Mouse (Mus musculus): Measurements from ENCODE around the gene Cope. TPM values are rescaled to one million over a fixed set of nuclear protein-coding genes. Genes with fewer than 3 reads are reported as not detected.

Cope gene
- polyA plus RNA-seq, 1 experiment from 2014 or later: 308 TPM

- peaks cover 89% of the 10 kb centered on the region for H3K36me3 ChIP-seq
- no peaks in the 10 kb centered on the region for H3K9me3 ChIP-seq (replicated peaks)
- H3K27ac ChIP-seq (replicated peaks): no peak overlapping the region
- H3K27me3 ChIP-seq (ENCODE audit: low read depth, poor library complexity, severe bottlenecking): no peaks in the 10 kb centered on the region
- 93% methylated on average over 7 of the region's 7 CpGs for WGBS
- no peaks in the 10 kb centered on the region for H3K4me1 ChIP-seq
- H3K4me3 ChIP-seq: no peak overlapping the region
- no peak for DNase-seq (ENCODE audit: low spot score)
Measured at GRCm38 (mm10) chr8:70340659-70341058, 38.3 kb downstream of the Cope start.

- WGBS: 96% methylated on average over 14 of the region's 14 CpGs
- H3K27ac ChIP-seq (replicated peaks): no peak overlapping the region
Measured at GRCm38 (mm10) chr8:70342007-70342406, 39.7 kb downstream of the Cope start.

GRCm38 (mm10) chr8:70343076-70343475 lies 40.8 kb downstream of the Cope start:
- no peak for DNase-seq (ENCODE audit: low spot score)
- 93% methylated on average over 7 of the region's 7 CpGs for WGBS
- H3K36me3 ChIP-seq: peaks cover 89% of the 10 kb centered on the region
- no peak overlapping the region for H3K4me3 ChIP-seq
- no peaks in the 10 kb centered on the region for H3K9me3 ChIP-seq (replicated peaks)
- peaks cover 3% of the 10 kb centered on the region for H3K4me1 ChIP-seq
- no peaks in the 10 kb centered on the region for H3K27me3 ChIP-seq (ENCODE audit: low read depth, poor library complexity, severe bottlenecking)
- no peak overlapping the region for H3K27ac ChIP-seq (replicated peaks)

More at GRCm38 (mm10) chr8:70342007-70342406, 39.7 kb downstream of the Cope start:
- Histone ChIP-seq H3K27me3 (ENCODE audit: low read depth, poor library complexity, severe bottlenecking) (no peaks in the 10 kb centered on the region), H3K4me3 (no peak overlapping the region), H3K36me3 (peaks cover 89% of the 10 kb centered on the region), H3K9me3 (replicated peaks) (no peaks in the 10 kb centered on the region), H3K4me1 (no peaks in the 10 kb centered on the region)
- no peak for DNase-seq (ENCODE audit: low spot score)

- H3K27ac ChIP-seq (replicated peaks): no peak overlapping the region
- H3K36me3 ChIP-seq: peaks cover 89% of the 10 kb centered on the region
- no peaks in the 10 kb centered on the region for H3K9me3 ChIP-seq (replicated peaks)
- no peaks in the 10 kb centered on the region for H3K27me3 ChIP-seq (ENCODE audit: low read depth, poor library complexity, severe bottlenecking)
- WGBS: 69% methylated on average over 6 of the region's 6 CpGs
- no peak overlapping the region for H3K4me3 ChIP-seq
- peaks cover 10% of the 10 kb centered on the region for H3K4me1 ChIP-seq
- DNase-seq (ENCODE audit: low spot score): no peak
Measured at GRCm38 (mm10) chr8:70343696-70344095, 41.4 kb downstream of the Cope start.

- H3K4me3 ChIP-seq: no peak overlapping the region
- no peak for DNase-seq (ENCODE audit: low spot score)
- H3K9me3 ChIP-seq (replicated peaks): no peaks in the 10 kb centered on the region
- WGBS: 85% methylated on average over 2 of the region's 2 CpGs
- no peak overlapping the region for H3K27ac ChIP-seq (replicated peaks)
- peaks cover 89% of the 10 kb centered on the region for H3K36me3 ChIP-seq
- H3K4me1 ChIP-seq: peaks cover 15% of the 10 kb centered on the region
- no peaks in the 10 kb centered on the region for H3K27me3 ChIP-seq (ENCODE audit: low read depth, poor library complexity, severe bottlenecking)
Measured at GRCm38 (mm10) chr8:70344279-70344678, 42.0 kb downstream of the Cope start.

GRCm38 (mm10) chr8:70347443-70347842 lies 45.1 kb downstream of the Cope start:
- Histone ChIP-seq H3K4me1 (peaks cover 46% of the 10 kb centered on the region), H3K36me3 (peaks cover 77% of the 10 kb centered on the region)

GRCm38 (mm10) chr8:70347860-70348420 lies 45.6 kb downstream of the Cope start:
- Histone ChIP-seq H3K27ac (replicated peaks) (no peak overlapping the region), H3K4me1 (peaks cover 46% of the 10 kb centered on the region), H3K36me3 (peaks cover 72% of the 10 kb centered on the region), H3K4me3 (no peak overlapping the region), H3K9me3 (replicated peaks) (no peaks in the 10 kb centered on the region), H3K27me3 (ENCODE audit: low read depth, poor library complexity, severe bottlenecking) (no peaks in the 10 kb centered on the region)
- WGBS: 71% methylated on average over 1 of the region's 1 CpGs
- no peak for DNase-seq (ENCODE audit: low spot score)

More at GRCm38 (mm10) chr8:70347443-70347842, 45.1 kb downstream of the Cope start:
- DNase-seq (ENCODE audit: low spot score): no peak
- Histone ChIP-seq H3K27me3 (ENCODE audit: low read depth, poor library complexity, severe bottlenecking) (no peaks in the 10 kb centered on the region), H3K9me3 (replicated peaks) (no peaks in the 10 kb centered on the region), H3K4me3 (no peak overlapping the region), H3K27ac (replicated peaks) (no peak overlapping the region)
- 94% methylated on average over 4 of the region's 4 CpGs for WGBS

- Histone ChIP-seq H3K27me3 (ENCODE audit: low read depth, poor library complexity, severe bottlenecking) (no peaks in the 10 kb centered on the region), H3K4me3 (peak overlapping the region; percentile 96), H3K27ac (replicated peaks) (peak overlapping the region; percentile 92), H3K9me3 (replicated peaks) (no peaks in the 10 kb centered on the region), H3K36me3 (peaks cover 49% of the 10 kb centered on the region), H3K4me1 (peaks cover 55% of the 10 kb centered on the region)
- WGBS: 71% methylated on average over 15 of the region's 15 CpGs
- DNase-seq (ENCODE audit: low spot score): no peak
Measured at GRCm38 (mm10) chr8:70351035-70351999, 49.0 kb downstream of the Cope start.

GRCm38 (mm10) chr8:70352000-70352384 lies 49.7 kb downstream of the Cope start:
- no peaks in the 10 kb centered on the region for H3K27me3 ChIP-seq (ENCODE audit: low read depth, poor library complexity, severe bottlenecking)
- H3K4me3 ChIP-seq: peak overlapping the region; percentile 96
- no peak for DNase-seq (ENCODE audit: low spot score)
- peaks cover 43% of the 10 kb centered on the region for H3K36me3 ChIP-seq
- 34% methylated on average over 3 of the region's 3 CpGs for WGBS
- no peaks in the 10 kb centered on the region for H3K9me3 ChIP-seq (replicated peaks)
- H3K27ac ChIP-seq (replicated peaks): peak overlapping the region; percentile 92
- peaks cover 55% of the 10 kb centered on the region for H3K4me1 ChIP-seq

GRCm38 (mm10) chr8:70352657-70353151 lies 50.4 kb downstream of the Cope start:
- WGBS: under 1% methylated on average over 64 of the region's 64 CpGs
- Histone ChIP-seq H3K36me3 (peaks cover 35% of the 10 kb centered on the region), H3K27ac (replicated peaks) (peak overlapping the region; percentile 92), H3K27me3 (ENCODE audit: low read depth, poor library complexity, severe bottlenecking) (no peaks in the 10 kb centered on the region), H3K9me3 (replicated peaks) (no peaks in the 10 kb centered on the region), H3K4me3 (peak overlapping the region; percentile 96), H3K4me1 (peaks cover 55% of the 10 kb centered on the region)
- no peak for DNase-seq (ENCODE audit: low spot score)

GRCm38 (mm10) chr8:70353194-70353817 lies 51.0 kb downstream of the Cope start, which contains the start of gene Upf1:
Upf1 (minus strand) TSS chr8:70353278.
- Histone ChIP-seq H3K27ac (replicated peaks) (peak within 1 kb of the TSS; percentile 92), H3K4me3 (peak within 1 kb of the TSS; percentile 96), H3K4me1 (peaks cover 50% of the 10 kb centered on the region), H3K9me3 (replicated peaks) (no peaks in the 10 kb centered on the region), H3K27me3 (ENCODE audit: low read depth, poor library complexity, severe bottlenecking) (no peaks in the 10 kb centered on the region), H3K36me3 (peaks cover 29% of the 10 kb centered on the region)
- DNase-seq (ENCODE audit: low spot score): peak; percentile 99
- WGBS: under 1% methylated on average over 69 of the region's 69 CpGs

- no peaks in the 10 kb centered on the region for H3K9me3 ChIP-seq (replicated peaks)
- H3K4me3 ChIP-seq: peak overlapping the region; percentile 96
- WGBS: 74% methylated on average over 4 of the region's 4 CpGs
- H3K36me3 ChIP-seq: peaks cover 22% of the 10 kb centered on the region
- no peaks in the 10 kb centered on the region; the same call in 1 of the 2 replicates for H3K27me3 ChIP-seq (ENCODE audit: low read depth, poor library complexity, severe bottlenecking)
- DNase-seq (ENCODE audit: low spot score): no peak
- H3K27ac ChIP-seq (replicated peaks): peak overlapping the region; percentile 92
- peaks cover 43% of the 10 kb centered on the region for H3K4me1 ChIP-seq
Measured at GRCm38 (mm10) chr8:70354004-70354403, 51.7 kb downstream of the Cope start.
